Mouse (Mus musculus): ENCODE measurements around the gene Abcc12. TPM values are rescaled to one million over a fixed set of nuclear protein-coding genes. Genes with fewer than 3 reads are reported as not detected.

Abcc12 gene
- polyA plus RNA-seq, 1 experiment from 2014 or later, result 0.07 TPM

DNA sequence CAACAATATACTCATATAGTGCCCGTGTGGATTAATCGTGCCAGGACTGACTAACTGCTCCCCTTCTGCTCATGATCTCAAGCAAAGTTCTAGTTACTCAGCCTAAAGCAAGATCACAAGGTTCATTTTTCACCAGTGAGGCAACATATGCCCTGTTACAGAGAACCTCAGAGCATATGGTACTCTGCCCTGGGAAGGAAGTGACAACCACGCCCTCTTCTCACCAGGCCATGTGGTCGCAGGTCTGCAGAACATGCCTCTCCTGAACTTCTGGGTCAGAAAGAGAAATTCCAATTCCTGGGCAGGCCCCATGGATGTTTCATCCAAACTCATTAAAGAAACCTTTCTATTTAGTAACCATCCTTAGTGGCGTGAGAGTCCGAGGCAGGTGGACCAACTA lies 39.6 kb downstream of the Abcc12 start:
- DNase-seq (ENCODE audit: low spot score) (no peak), ATAC-seq (ENCODE audit: insufficient number of reproducible peaks, low FRiP score, low TSS enrichment, low read depth) (no peak)
- Histone ChIP-seq H3K36me3 (ENCODE audit: control insufficient read depth, insufficient read depth, low read length) (no peaks in the 10 kb centered on the region), H3K9ac (ENCODE audit: low read length) (no peak overlapping the region), H3K9me3 (ENCODE audit: control insufficient read depth, low read length) (no peaks in the 10 kb centered on the region), H3K4me2 (ENCODE audit: low read depth, severe bottlenecking) (no peak overlapping the region), H3K27me3 (ENCODE audit: control insufficient read depth, insufficient read depth, low read length) (no peaks in the 10 kb centered on the region), H3K4me3 (ENCODE audit: low read depth, low read length) (no peak overlapping the region), H3K4me1 (ENCODE audit: control insufficient read depth, insufficient read depth, low read length) (0 out of 2 replicates have a peak, but pooled peaks cover 3% of the 10 kb centered on the region), H3K27ac (replicated peaks; ENCODE audit: low read depth, low read length) (no peak overlapping the region)
- WGBS, result 86% methylated on average over 6 of the region's 6 CpGs

DNA sequence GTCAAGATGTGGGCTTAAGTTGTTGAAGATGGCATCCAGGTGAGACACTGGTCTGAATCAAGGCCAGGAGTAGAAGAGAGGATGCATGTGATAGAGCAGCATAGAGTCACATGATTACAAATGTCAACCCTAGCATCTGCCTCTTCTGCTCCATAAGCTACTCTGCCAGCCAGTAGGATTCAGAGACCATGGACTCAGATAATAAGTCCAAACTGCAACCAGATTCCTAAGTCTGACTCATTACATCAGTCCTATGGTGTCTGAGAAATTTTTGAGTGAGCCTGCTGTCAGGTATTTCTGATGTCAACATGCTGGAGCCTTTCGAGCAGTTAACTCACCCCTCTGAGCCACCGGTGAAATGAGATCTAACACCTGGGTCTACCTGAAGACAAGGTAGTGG lies 40.1 kb downstream of the Abcc12 start:
- no peak overlapping the region for H3K9ac ChIP-seq (ENCODE audit: low read length)
- no peak overlapping the region for H3K4me2 ChIP-seq (ENCODE audit: low read depth, severe bottlenecking)
- no peaks in the 10 kb centered on the region for H3K36me3 ChIP-seq (ENCODE audit: control insufficient read depth, insufficient read depth, low read length)
- 0 out of 2 replicates have a peak, but pooled peaks cover 3% of the 10 kb centered on the region for H3K4me1 ChIP-seq (ENCODE audit: control insufficient read depth, insufficient read depth, low read length)
- no peaks in the 10 kb centered on the region for H3K9me3 ChIP-seq (ENCODE audit: control insufficient read depth, low read length)
- no peak overlapping the region for H3K4me3 ChIP-seq (ENCODE audit: low read depth, low read length)
- H3K27ac ChIP-seq (replicated peaks; ENCODE audit: low read depth, low read length), result no peak overlapping the region
- no peak for DNase-seq (ENCODE audit: low spot score)
- no peaks in the 10 kb centered on the region for H3K27me3 ChIP-seq (ENCODE audit: control insufficient read depth, insufficient read depth, low read length)
- ATAC-seq (ENCODE audit: insufficient number of reproducible peaks, low FRiP score, low TSS enrichment, low read depth), result no peak
- WGBS, result 93% methylated on average over 2 of the region's 2 CpGs

DNA sequence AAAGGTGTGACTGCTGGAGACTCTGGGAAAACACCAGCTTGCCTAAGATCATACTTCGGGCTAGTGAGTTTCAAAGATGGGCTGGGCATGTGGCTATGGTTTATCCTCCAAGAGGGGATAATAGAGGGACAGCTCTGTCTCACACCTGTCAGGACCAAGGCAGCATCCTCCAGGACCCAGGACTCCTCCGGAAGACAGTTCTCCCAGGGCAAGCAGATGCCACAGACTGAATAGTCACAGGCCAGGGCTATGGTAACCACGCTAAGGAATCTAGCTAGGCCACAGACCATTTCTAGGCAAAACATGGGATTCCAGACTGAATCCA lies 43.9 kb downstream of the Abcc12 start:
- H3K27me3 ChIP-seq (ENCODE audit: control insufficient read depth, insufficient read depth, low read length), result no peaks in the 10 kb centered on the region
- 76% methylated on average over 3 of the region's 3 CpGs for WGBS

DNA sequence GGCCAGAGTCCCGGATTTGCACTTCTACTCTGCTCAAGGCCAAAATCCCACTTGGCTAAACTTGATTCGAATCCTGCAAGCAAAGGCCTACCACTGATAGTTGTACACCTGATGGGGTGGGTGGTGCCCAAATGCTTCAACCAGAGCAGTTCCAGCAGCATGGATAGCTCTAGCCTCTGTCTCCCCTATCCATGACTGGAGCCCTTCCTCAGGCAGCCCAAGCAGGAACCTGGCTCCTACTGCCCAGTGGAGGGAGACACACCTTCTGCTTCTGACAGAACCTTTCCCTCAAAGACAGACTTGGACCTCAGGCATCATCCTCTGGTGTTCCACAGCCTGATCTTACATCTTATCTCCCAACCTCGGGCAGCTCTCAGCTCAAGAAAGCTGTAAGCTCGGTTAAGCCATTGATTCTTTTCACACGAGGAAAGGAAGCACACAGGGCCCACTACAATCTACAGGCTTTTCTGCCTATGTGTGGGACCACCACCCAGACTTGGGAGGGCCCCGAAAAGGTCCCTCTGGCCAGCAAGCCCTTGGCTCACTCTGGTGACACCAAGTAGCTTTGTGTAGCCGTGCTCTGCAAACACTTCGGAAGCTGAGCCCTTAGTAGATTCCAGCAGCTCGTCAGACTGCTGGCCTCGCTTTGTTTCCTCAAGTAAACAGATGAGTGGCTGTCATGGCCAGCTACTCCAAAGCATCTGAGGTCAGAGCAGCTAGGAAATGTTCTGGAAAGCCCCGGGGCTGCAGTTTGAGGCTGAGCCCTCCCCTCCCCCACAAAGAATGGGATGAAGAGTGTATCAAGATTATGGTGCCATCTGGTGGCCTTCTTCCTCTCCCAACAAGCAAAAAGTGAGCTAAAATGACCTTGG lies 44.5 kb downstream of the Abcc12 start:
- Histone ChIP-seq H3K9me3 (ENCODE audit: control insufficient read depth, low read length) (no peaks in the 10 kb centered on the region), H3K27ac (replicated peaks; ENCODE audit: low read depth, low read length) (no peak overlapping the region), H3K4me3 (ENCODE audit: low read depth, low read length) (no peak overlapping the region), H3K36me3 (ENCODE audit: control insufficient read depth, insufficient read depth, low read length) (no peaks in the 10 kb centered on the region), H3K4me1 (ENCODE audit: control insufficient read depth, insufficient read depth, low read length) (0 out of 2 replicates have a peak, but pooled peaks cover 3% of the 10 kb centered on the region), H3K4me2 (ENCODE audit: low read depth, severe bottlenecking) (no peak overlapping the region), H3K9ac (ENCODE audit: low read length) (peak overlapping the region; percentile 43; the same call in 1 of the 2 replicates), H3K27me3 (ENCODE audit: control insufficient read depth, insufficient read depth, low read length) (no peaks in the 10 kb centered on the region)
- ATAC-seq (ENCODE audit: insufficient number of reproducible peaks, low FRiP score, low TSS enrichment, low read depth), result no peak
- DNase-seq (ENCODE audit: low spot score), result peak; percentile 77
- WGBS, result 61% methylated on average over 11 of the region's 11 CpGs

More for the DNA sequence above, 43.9 kb downstream of the Abcc12 start:
- no peak overlapping the region for H3K27ac ChIP-seq (replicated peaks; ENCODE audit: low read depth, low read length)
- no peak overlapping the region for H3K4me2 ChIP-seq (ENCODE audit: low read depth, severe bottlenecking)
- ATAC-seq (ENCODE audit: insufficient number of reproducible peaks, low FRiP score, low TSS enrichment, low read depth) (no peak), DNase-seq (ENCODE audit: low spot score) (no peak)
- 0 out of 2 replicates have a peak, but pooled peaks cover 3% of the 10 kb centered on the region for H3K4me1 ChIP-seq (ENCODE audit: control insufficient read depth, insufficient read depth, low read length)
- H3K36me3 ChIP-seq (ENCODE audit: control insufficient read depth, insufficient read depth, low read length), result no peaks in the 10 kb centered on the region
- H3K4me3 ChIP-seq (ENCODE audit: low read depth, low read length), result no peak overlapping the region
- H3K9me3 ChIP-seq (ENCODE audit: control insufficient read depth, low read length), result no peaks in the 10 kb centered on the region
- no peak overlapping the region for H3K9ac ChIP-seq (ENCODE audit: low read length)

DNA sequence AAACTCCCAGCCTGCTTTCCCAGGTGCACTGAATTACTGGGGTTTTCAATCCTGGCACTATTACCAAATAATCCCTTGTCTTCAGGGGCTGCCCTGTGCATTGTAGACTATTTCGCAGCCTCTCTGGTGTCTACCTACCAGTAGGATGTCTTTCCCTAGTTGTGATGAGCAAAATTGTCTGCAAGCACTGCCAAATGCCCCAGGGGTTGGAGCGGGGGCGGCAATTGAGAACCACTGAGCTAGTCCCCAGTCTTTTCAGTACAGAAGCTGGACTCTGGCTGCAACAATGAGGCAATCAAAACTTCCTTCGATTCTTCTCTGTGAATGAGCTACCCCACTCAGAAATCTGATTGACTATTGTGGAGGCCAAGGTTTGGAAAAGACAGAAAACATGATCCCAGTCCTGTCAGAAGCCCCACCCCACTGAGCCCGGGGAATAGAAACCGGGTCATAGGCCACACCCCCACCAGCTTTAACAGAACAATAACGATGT lies 45.4 kb downstream of the Abcc12 start:
- Histone ChIP-seq H3K36me3 (ENCODE audit: control insufficient read depth, insufficient read depth, low read length) (no peaks in the 10 kb centered on the region), H3K9me3 (ENCODE audit: control insufficient read depth, low read length) (no peaks in the 10 kb centered on the region), H3K4me1 (ENCODE audit: control insufficient read depth, insufficient read depth, low read length) (0 out of 2 replicates have a peak, but pooled peaks cover 3% of the 10 kb centered on the region), H3K27ac (replicated peaks; ENCODE audit: low read depth, low read length) (no peak overlapping the region), H3K27me3 (ENCODE audit: control insufficient read depth, insufficient read depth, low read length) (no peaks in the 10 kb centered on the region), H3K4me2 (ENCODE audit: low read depth, severe bottlenecking) (no peak overlapping the region), H3K4me3 (ENCODE audit: low read depth, low read length) (no peak overlapping the region), H3K9ac (ENCODE audit: low read length) (no peak overlapping the region)
- WGBS, result 77% methylated on average over 7 of the region's 7 CpGs
- DNase-seq (ENCODE audit: low spot score) (no peak), ATAC-seq (ENCODE audit: insufficient number of reproducible peaks, low FRiP score, low TSS enrichment, low read depth) (no peak)

DNA sequence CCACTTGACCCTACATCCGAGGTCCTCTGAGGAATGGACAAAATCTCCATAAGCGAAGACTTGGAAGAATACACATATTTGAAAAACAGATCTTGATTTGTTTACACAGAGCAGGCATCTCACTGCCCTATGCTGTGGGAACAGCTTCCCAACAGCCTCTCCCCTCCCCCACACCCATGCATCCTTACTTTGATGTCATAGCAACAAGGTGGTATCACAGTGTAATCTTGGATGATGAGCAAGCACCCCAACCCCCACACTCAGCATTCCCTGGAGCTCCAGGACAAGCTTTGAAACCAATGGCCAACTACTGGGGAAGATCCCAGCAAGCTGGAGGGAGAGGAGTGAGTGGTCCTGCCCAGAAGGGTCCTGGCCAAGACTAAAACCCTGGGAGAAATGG lies 50.8 kb downstream of the Abcc12 start:
- WGBS, result 73% methylated on average over 2 of the region's 2 CpGs
- no peaks in the 10 kb centered on the region for H3K9me3 ChIP-seq (ENCODE audit: control insufficient read depth, low read length)
- no peak for ATAC-seq (ENCODE audit: insufficient number of reproducible peaks, low FRiP score, low TSS enrichment, low read depth)

DNA sequence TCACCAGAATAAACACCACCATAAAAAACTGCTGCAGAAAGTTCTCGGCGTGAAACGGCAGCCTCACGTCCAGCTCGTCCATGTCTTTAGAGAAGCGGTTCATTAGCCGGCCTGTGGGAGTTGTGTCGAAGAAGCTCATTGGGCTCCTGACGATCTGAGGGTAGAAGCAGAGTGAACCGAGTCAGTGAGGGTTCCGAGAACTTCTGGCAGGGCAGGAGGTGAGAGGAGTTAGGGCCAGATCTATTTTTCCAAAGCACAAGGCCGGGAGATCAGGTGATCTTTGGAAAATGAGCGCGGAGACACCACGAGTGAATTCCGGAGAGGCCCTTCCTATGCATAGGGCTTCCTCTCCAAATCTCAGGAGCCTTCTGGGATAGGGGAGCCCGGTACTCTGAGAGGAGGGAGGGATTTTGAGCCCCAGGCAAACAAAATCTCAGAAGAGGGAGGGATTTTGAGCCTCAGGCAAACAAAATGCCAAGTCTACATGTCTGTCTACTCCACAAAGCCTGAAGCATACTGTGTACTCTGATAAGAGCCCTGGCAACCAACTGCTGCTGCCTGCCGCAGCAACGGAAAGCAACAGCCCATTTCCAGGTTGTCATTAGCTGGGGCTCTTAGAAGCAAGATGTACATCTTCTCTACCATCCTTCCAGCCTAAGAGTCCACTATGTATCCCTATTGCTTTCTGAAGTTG lies 53.0 kb downstream of the Abcc12 start:
- ATAC-seq (ENCODE audit: insufficient number of reproducible peaks, low FRiP score, low TSS enrichment, low read depth) (no peak), DNase-seq (ENCODE audit: low spot score) (no peak)
- Histone ChIP-seq H3K36me3 (ENCODE audit: control insufficient read depth, insufficient read depth, low read length) (no peaks in the 10 kb centered on the region), H3K27me3 (ENCODE audit: control insufficient read depth, insufficient read depth, low read length) (no peaks in the 10 kb centered on the region), H3K9ac (ENCODE audit: low read length) (no peak overlapping the region), H3K9me3 (ENCODE audit: control insufficient read depth, low read length) (no peaks in the 10 kb centered on the region), H3K27ac (replicated peaks; ENCODE audit: low read depth, low read length) (no peak overlapping the region), H3K4me1 (ENCODE audit: control insufficient read depth, insufficient read depth, low read length) (no peaks in the 10 kb centered on the region), H3K4me2 (ENCODE audit: low read depth, severe bottlenecking) (no peak overlapping the region), H3K4me3 (ENCODE audit: low read depth, low read length) (no peak overlapping the region)
- WGBS, result 84% methylated on average over 19 of the region's 19 CpGs

More for the DNA sequence above, 50.8 kb downstream of the Abcc12 start:
- Histone ChIP-seq H3K4me1 (ENCODE audit: control insufficient read depth, insufficient read depth, low read length) (no peaks in the 10 kb centered on the region), H3K4me3 (ENCODE audit: low read depth, low read length) (no peak overlapping the region), H3K27ac (replicated peaks; ENCODE audit: low read depth, low read length) (no peak overlapping the region), H3K36me3 (ENCODE audit: control insufficient read depth, insufficient read depth, low read length) (no peaks in the 10 kb centered on the region), H3K4me2 (ENCODE audit: low read depth, severe bottlenecking) (no peak overlapping the region), H3K27me3 (ENCODE audit: control insufficient read depth, insufficient read depth, low read length) (no peaks in the 10 kb centered on the region), H3K9ac (ENCODE audit: low read length) (no peak overlapping the region)
- DNase-seq (ENCODE audit: low spot score), result no peak

DNA sequence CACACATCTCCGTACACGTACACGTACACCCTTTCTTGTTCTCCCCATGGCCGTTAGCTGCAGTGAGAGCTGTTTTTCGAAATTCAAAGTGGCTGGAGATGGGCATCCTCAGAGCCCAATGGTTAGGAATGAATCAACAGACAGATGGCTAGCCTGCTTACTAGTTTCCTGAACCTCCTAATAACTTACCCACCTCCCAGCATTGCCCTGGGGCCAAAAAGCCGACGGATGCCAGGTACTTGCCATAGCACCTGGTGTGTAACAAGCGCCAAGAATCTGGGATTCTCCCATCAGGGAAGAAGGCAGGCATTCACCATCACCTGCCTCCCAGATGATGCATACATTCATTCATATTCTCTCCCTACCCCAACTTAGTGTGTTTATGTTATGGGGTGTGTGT lies 53.7 kb downstream of the Abcc12 start:
- ATAC-seq (ENCODE audit: insufficient number of reproducible peaks, low FRiP score, low TSS enrichment, low read depth), result no peak

More for the DNA sequence above, 53.7 kb downstream of the Abcc12 start:
- H3K4me1 ChIP-seq (ENCODE audit: control insufficient read depth, insufficient read depth, low read length), result no peaks in the 10 kb centered on the region
- no peaks in the 10 kb centered on the region for H3K36me3 ChIP-seq (ENCODE audit: control insufficient read depth, insufficient read depth, low read length)
- no peak overlapping the region for H3K9ac ChIP-seq (ENCODE audit: low read length)
- no peak overlapping the region for H3K4me2 ChIP-seq (ENCODE audit: low read depth, severe bottlenecking)
- no peak for DNase-seq (ENCODE audit: low spot score)
- 91% methylated on average over 8 of the region's 8 CpGs for WGBS
- H3K9me3 ChIP-seq (ENCODE audit: control insufficient read depth, low read length), result no peaks in the 10 kb centered on the region
- no peak overlapping the region for H3K4me3 ChIP-seq (ENCODE audit: low read depth, low read length)
- no peaks in the 10 kb centered on the region for H3K27me3 ChIP-seq (ENCODE audit: control insufficient read depth, insufficient read depth, low read length)
- no peak overlapping the region for H3K27ac ChIP-seq (replicated peaks; ENCODE audit: low read depth, low read length)

All from limb, embryonic 11.5 days (tissue).